Mouse (Mus musculus) stomach, postnatal 0 days (tissue): ENCODE data around the gene Hist2h4.

Source experiments
- CTCF ChIP-seq: IDR thresholded peaks from 2 replicates; pipeline ENCODE4 v1.5.1; 2016; ENCODE audit warnings: antibody characterized with exemption, low read depth, mild to moderate bottlenecking, moderate library complexity
- EP300 ChIP-seq: optimal IDR thresholded peaks from 2 replicates; pipeline ENCODE3; 2016; ENCODE audit warnings: antibody characterized with exemption

DNA sequence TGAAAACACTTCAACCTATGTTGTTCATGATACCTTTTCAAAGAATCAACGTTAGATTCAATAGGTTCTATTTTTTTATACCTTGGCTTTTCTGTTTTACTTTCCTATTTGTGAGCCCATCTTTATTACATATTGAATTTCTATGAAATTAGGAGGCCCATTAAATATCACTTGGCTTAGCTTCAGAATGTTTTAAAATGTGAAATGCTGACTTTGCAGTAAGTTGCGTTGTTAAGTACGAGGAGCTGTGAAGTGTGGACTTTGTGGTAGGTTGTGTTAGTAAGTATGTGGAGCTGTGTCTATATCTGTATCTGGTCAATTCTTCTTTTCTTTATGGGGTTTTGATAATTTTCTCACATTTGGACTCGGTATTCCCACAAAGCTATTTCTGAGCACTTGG is 35.2 kb upstream of the Hist2h4 start:
- TF ChIP-seq CTCF (no peak), EP300 (no peak)
